In genomic region chr3:41042195-41042938, GRCm38 (mm10) we compare ENCODE assay signal across 8 mouse cellular contexts. TPM values are rescaled to one million over a fixed set of nuclear protein-coding genes. Genes with fewer than 3 reads are reported as not detected.
DNase-seq lines count a peak whose midpoint lies in the region; ATAC-seq and TF ChIP-seq lines count a peak whose summit lies in the region.

No protein-coding gene starts in this region.

- H3K9me3 ChIP-seq in liver, postnatal 0 days (ENCODE audit: low read length) = no peaks in the 10 kb centered on the region

- no peak overlapping the region for H3K27ac ChIP-seq in cerebellum, adult 2 months (ENCODE audit: insufficient read depth, low read length)
- no peak overlapping the region for H3K27ac ChIP-seq in liver, postnatal 0 days (ENCODE audit: low read depth)

- no peaks in the 10 kb centered on the region for H3K27me3 ChIP-seq in cerebellum, adult 2 months (ENCODE audit: control insufficient read depth, insufficient read depth, low read length)
- H3K27me3 ChIP-seq in liver, postnatal 0 days (ENCODE audit: insufficient read depth, low read length) = no peaks in the 10 kb centered on the region
- H3K27me3 ChIP-seq in splenic B cell, adult 2 months (ENCODE audit: control insufficient read depth, insufficient read depth, low read length, poor library complexity, severe bottlenecking) = no peaks in the 10 kb centered on the region

- peak; percentile 16; the same call in 1 of the 2 replicates for TF ChIP-seq CTCF in cerebellum, adult 2 months (IDR thresholded peaks at IDR 0.05; ENCODE audit: borderline replicate concordance, insufficient read depth, low read depth, low read length)
- TF ChIP-seq CTCF in liver, postnatal 0 days (IDR thresholded peaks at IDR 0.05; ENCODE audit: low read depth) = peak; percentile 85

- TF ChIP-seq EP300 in liver, postnatal 0 days (IDR thresholded peaks at IDR 0.05; ENCODE audit: low read depth) = no peak

- no peaks in the 10 kb centered on the region for H3K36me3 ChIP-seq in liver, postnatal 0 days (replicated peaks; ENCODE audit: insufficient read depth, low read length)
- no peaks in the 10 kb centered on the region for H3K36me3 ChIP-seq in splenic B cell, adult 2 months (ENCODE audit: control insufficient read depth, insufficient read depth, low read length, poor library complexity, severe bottlenecking)

- no peak overlapping the region for H3K9ac ChIP-seq in liver, postnatal 0 days (replicated peaks)

- H3K4me1 ChIP-seq in cerebellum, adult 2 months (ENCODE audit: control insufficient read depth, insufficient read depth, low read length) = no peaks in the 10 kb centered on the region
- H3K4me1 ChIP-seq in liver, postnatal 0 days (ENCODE audit: insufficient read depth) = no peaks in the 10 kb centered on the region

- ATAC-seq in liver, postnatal 0 days = peak; percentile 79

- 80% methylated on average over 4 of the region's 4 CpGs for WGBS in cerebellum, adult 2 months
- WGBS in liver, postnatal 0 days (ENCODE audit: insufficient replicate concordance) = 75% methylated on average over 4 of the region's 4 CpGs

- no peak overlapping the region for H3K4me3 ChIP-seq in cerebellum, adult 2 months (replicated peaks; ENCODE audit: insufficient read depth, low read depth, low read length)
- no peak overlapping the region for H3K4me3 ChIP-seq in liver, postnatal 0 days (ENCODE audit: low read depth, low read length)

- peak in 1 of 2 experiments; percentile 47 for DNase-seq in cerebellum, adult 2 months
- DNase-seq in cerebellum, adult 8-10 months = no peak
- DNase-seq in right cerebral cortex, postnatal 10 days (ENCODE audit: low spot score in 2 of 2) = peak; percentile 51 to 58
- no peak for DNase-seq in right cerebral cortex, postnatal 14 days
- DNase-seq in cerebellum, adult 9-11 months = peak; percentile 16
- peak; percentile 24 to 59 for DNase-seq in heart, postnatal 10 days
- DNase-seq in liver, postnatal 0 days = peak; percentile 52
- DNase-seq in splenic B cell, adult 2 months (ENCODE audit: low read depth, low spot score) = peak; percentile 53

- intact Hi-C loops in heart, postnatal 10 days (cut with DNase I) = no loop called here

- no peak overlapping the region for H3K4me2 ChIP-seq in liver, postnatal 0 days (ENCODE audit: low read depth, low read length)

- no peak for TF ChIP-seq POLR2A in cerebellum, adult 2 months (IDR thresholded peaks at IDR 0.05; ENCODE audit: borderline replicate concordance, insufficient read depth, low read length)

RNA-seq across cellular contexts. Expression of gene Pgrmc2, which starts 40.5 kb away (rescaled TPM):
- 44.3 and 46.7 TPM in 2 replicates for polyA plus RNA-seq in cerebellum, adult 2 months (2012; rRNA removed)
- 10 to 100 TPM; 42.3 to 46.9 TPM for total RNA-seq in heart, postnatal 10 days (2021)
- 17.1 and 18.6 TPM in 2 replicates for polyA plus RNA-seq in liver, postnatal 0 days (2015; fragmentation: Nextera tagmentation; extraction: Ambion mirVana)

Comparison
In these comparisons a context has a peak if more than half of its experiments do, and no peak if none do; other contexts are left out.
1. DNase-seq: peak in right cerebral cortex, postnatal 10 days (2 of 2), cerebellum, adult 9-11 months (single experiment), heart, postnatal 10 days (2 of 2), liver, postnatal 0 days (single experiment) and splenic B cell, adult 2 months (single experiment); none in cerebellum, adult 8-10 months (single experiment) and right cerebral cortex, postnatal 14 days (single experiment).